Mouse (Mus musculus) liver, adult (tissue): ENCODE measurements at regions not wholly inside any gene's neighbourhood (a gene's known extent, or its start where the extent isn't known, plus 50 kb on each side); places are given as distances from the start of the nearest gene placed in this dataset.

ENCODE experiments used
- GATA4 ChIP-seq: IDR thresholded peaks from 2 replicates; pipeline ENCODE4 v1.6.1; 2014; ENCODE audit warnings: mild to moderate bottlenecking, low read length; ENCODE audit not compliant: insufficient replicate concordance

GRCm38 (mm10) chr14:61819251-61819650, 212.0 kb downstream of the Kcnrg start:
- TF ChIP-seq GATA4, result no peak

GRCm38 (mm10) chr14:61834291-61834936, 227.2 kb downstream of the Kcnrg start:
- no peak for TF ChIP-seq GATA4

DNA sequence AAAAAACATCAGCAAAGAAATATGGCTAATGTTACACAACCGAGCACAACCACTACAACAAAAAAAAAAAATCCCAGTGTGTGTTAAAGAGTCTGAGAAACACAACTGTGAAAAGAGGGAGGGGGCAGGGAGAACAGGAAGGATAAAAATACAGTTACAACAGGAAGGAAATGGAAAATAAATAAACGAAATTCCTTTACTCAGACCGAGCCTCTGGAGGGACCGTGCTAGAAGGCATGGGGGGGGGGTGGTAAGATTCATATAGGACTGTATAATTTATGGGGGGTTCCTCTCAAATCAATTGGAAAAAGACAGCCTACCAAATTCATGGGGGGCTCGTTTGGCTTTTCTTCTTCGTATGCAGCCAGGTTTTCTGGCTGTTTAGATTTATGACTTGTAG, 228.5 kb downstream of the Kcnrg start:
- TF ChIP-seq GATA4, result no peak

- no peak for TF ChIP-seq GATA4
These were observed 229.0 kb downstream of the Kcnrg start for GRCm38 (mm10) chr14:61836231-61836630.

DNA sequence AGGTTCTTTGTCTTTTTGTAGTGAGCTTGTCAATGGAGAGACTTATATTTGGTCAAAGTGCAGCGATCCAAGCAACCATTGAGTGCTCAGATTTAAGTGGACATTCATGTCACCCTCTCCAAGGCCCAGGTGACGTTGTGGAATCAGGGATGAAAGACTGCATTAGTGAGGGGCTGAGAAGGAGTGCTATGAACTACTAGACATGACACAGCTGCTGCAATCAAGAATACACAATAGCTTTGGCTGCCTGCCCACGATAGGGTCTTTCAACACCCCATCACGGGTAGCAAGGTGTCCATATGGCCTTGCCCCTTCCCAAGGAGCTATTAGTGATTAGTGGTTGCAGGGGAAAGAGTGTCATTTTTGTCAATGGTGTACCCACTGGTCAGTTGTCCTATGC, 229.7 kb downstream of the Kcnrg start:
- no peak for TF ChIP-seq GATA4

DNA sequence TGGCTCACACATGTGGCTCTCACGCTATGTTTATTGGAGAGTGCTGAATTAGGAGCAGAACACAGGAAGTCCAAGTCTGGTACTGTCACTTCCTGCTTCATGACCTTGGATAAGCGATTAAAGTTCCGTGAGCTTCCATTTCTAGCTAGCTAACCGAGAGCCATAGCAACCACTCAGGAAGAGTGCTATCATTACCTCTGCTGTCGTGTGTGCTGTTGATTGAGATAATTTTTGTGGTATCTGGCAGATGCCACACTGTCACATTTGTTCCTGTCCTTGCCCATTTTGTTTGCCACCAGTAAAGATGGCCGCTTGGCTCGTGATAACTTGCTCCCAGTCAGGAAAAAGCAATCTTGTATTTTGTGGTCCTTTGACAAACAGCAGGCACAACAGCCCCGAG, 230.6 kb downstream of the Kcnrg start:
- peak; percentile 86; the same call in 1 of the 2 replicates for TF ChIP-seq GATA4

DNA sequence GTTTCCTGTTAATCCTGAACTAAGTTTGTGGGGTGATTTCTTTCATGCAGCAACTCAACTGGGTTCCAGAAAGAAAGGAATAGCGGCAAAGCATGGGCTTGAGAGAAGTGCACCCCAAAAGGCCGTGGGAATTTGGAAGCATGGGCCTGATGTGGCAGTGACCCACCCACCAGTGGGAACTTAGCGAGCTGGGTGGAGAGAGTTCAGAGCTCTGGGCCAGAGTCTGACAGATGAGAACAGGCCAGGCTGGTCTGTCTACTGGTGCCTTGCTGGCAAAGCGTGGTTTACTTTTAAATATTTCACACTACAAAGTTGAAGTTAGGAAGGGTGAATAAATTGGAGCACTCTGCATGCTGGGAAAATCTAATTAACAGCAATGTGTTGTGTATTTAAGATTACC, 235.2 kb downstream of the Kcnrg start:
- no peak for TF ChIP-seq GATA4

- TF ChIP-seq GATA4, result no peak
These were observed 239.2 kb downstream of the Kcnrg start for GRCm38 (mm10) chr14:61846441-61846840.

DNA sequence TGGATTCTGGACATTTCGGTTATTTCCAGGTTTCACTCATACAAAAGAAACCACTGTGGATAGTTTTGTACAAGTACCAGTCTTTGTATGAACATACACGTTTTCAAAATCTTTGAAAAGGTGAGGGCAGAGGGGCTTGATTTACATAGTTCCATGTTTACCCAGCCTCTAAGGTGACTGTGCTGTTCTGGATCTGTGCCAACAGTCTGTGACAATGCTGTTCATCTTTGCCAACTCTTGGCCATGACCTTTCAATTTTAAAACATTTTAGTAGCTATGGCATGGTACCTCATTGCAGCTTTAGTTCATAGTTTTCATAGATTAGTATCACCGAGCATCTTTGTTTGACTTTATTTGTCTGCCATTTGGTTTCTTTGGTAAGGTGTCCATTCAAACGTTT, 243.0 kb downstream of the Kcnrg start:
- no peak for TF ChIP-seq GATA4

- TF ChIP-seq GATA4, result no peak
These were observed 250.4 kb downstream of the Kcnrg start for GRCm38 (mm10) chr14:61857616-61858015.

DNA sequence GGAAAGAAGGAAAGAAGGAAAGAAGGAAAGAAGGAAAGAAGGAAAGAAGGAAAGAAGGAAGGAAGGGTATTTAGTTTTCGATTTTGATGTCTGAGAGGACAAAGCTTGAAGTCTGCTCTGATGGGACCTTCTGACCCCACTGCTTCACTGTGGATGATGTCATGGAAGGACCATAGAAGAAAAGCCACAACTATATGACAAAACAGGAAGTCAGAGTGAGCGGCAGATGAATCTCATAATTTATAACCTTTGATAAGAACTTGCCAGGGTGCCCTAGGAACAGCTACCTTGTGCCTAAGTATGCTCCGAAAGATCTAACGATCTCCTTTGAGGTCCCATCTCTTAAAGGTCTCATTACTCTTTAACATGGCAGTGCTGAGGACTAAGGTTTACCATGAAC, 253.4 kb downstream of the Kcnrg start:
- TF ChIP-seq GATA4, result no peak

GRCm38 (mm10) chr14:61861357-61861958, 254.2 kb downstream of the Kcnrg start:
- no peak for TF ChIP-seq GATA4

- TF ChIP-seq GATA4, result no peak
These were observed 255.7 kb downstream of the Kcnrg start for GRCm38 (mm10) chr14:61862931-61863330.

DNA sequence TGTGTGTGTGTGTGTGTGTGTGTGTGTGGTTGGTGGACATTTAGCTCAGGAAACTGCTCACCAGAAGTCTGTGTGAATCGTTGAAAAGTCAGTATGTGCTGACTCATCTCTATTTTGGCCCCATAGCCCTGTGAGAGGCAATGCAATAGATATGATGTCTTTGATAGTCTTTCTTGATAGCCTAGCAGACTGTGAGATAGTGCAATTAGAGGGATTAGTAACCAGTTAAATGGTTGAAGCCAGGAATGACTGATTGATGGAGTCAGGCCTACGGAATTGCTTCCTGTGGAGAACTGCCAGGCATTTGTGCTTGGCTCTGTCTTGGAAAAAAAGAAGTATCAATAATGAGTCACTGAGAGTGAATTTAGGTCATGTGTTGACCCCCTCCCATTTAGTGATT, 256.2 kb downstream of the Kcnrg start:
- TF ChIP-seq GATA4, result no peak

DNA sequence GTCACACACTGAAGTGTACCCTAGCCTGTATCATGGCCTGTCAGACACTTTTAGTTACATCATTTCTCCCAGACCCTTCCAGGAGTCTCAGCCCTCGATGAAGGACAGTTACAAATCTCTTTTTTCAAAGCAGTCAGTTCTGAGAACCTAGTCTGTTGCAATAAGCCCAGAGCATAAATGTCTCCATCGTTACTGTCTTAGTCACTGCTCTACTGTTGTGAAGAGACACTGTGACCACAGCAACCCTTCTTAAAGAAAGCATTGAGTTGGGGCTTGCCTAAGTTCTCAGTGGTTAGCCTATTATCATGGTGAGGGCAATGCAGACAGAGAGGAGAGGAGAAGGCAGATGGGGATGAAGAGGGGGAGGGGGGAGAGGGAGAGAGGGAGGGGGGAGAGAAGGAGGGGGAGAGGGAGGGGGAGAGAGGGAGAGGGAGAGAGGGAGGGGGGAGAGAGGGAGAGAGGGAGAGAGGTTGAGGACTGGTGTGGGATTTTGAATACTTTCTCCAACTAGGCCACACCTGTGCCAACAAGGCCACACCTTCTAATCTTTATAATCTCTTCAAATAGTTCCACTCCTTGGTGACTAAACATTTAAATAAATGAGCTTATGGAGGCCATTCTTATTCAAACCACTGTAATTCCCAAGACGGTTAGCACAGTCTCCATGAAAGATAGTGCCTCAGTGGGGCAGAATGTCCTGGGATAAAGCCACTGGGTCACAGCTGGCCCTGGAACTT, 259.4 kb downstream of the Kcnrg start:
- no peak for TF ChIP-seq GATA4

- TF ChIP-seq GATA4, result no peak
These were observed 266.9 kb downstream of the Kcnrg start for GRCm38 (mm10) chr14:61874206-61874605.

DNA sequence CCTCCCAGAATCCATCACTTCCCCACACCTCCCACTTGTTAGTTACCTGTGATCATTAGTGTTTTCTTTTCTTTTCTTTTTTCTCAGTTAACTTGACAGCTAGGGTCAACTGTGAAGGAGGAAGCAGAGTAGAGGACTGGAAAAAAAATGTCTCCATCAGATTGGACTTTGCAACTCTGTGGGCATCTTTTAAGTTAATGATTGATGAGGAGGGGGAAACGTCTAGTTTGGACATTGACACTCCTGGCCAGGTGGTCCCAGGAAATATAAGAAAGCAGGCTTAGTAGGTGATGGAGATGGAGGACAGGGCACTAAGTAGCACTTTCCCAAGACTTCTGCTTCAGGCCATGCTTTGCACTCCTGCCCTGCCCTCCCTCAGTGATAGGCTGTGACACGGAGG, 272.2 kb downstream of the Kcnrg start:
- no peak for TF ChIP-seq GATA4
